Mouse (Mus musculus) urinary bladder, adult 18-20 months (tissue): ENCODE data around the gene Gm20671.
"Not testable (repeated sequence)": the region's sequence is repeated elsewhere in the genome, so short reads cannot be mapped to it uniquely, and the experiment has no call there.

Source experiments
- DNase-seq, 2 experiments: peaks; one replicate each; pipeline ENCODE4 v3.0.0; 2022; ENCODE audit warnings: low spot score in 2 of 2, mixed read lengths in 2 of 2

Gene Gm20671

DNA sequence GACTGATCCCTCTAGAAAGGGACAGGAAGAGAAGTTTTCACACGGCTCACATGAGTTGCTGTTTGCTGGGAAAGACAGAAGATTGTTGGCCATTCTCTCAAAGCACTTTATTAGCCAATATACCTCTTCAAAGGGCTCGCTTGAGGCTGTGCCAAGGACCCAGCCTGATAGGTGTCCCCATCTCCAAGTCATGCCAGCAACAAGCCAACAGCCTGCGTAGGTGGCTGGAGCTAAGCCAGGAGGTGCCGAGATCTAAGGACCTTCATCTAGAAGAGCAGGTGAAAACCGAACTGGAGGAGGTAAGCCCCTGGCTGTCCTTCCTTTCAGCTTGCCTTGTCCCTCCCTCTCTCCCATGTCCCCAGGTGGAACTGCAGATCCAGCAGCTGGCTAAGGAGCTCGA, 91.1 kb downstream of the Gm20671 start:
- DNase-seq = no peak

DNA sequence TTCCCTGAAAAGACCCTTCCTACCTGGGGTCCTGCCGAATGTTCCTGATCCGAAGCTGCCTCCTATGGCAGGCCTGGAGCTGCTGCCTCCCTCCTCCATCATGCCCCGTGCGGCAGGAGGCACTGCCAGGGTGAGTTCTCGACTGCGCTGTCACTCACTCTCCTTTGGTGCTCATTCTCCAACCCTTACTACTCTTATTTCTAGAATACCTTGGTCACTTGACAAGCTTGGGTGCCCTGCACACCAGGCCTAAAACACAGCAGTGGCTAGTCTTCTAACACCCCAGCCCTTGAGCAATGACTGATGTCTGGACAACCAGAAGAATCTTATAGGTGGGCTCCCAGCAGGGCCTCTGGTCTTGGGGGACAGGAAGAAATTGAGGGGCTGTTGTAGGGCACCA, 93.0 kb downstream of the Gm20671 start:
- not testable (repeated sequence) for DNase-seq

DNA sequence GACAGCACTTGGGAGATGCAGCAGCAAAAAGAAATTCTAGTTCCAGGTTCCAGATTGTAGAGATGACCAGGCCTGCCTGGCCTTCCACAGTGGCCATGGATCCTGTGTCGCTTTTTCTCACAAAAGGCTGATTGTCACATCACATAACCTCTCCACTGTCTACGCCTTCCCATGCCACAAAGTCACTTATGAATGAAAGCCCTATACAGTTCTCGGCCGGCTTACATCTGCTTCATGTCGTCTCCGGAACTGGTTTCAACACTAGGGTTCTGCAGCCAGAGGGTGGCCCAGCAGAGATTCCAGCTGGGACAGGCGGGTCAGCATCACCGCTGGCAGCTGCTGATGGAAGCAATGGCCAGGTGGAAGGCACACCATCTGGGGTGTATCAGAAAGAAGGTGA, 98.1 kb downstream of the Gm20671 start:
- DNase-seq = no peak

DNA sequence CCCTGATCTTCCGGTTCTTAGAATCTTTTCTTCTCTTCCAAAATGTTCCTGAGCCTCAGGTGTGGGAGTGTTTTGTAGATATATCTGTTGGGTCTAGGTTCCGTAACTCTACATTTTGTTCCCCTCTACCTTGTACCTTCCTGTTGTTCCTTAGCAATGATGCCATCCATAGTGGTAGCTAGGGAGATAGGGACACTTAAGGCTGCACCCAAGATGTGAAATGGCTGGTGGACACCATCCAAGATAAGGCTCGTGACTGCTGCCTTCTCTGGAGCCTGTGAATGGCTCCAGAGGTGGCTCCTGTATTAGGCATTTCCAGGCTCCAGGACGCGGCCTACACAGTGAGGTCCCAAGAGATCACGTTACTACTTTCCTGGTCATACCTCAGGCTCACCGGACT, 98.6 kb downstream of the Gm20671 start:
- DNase-seq = no peak

DNA sequence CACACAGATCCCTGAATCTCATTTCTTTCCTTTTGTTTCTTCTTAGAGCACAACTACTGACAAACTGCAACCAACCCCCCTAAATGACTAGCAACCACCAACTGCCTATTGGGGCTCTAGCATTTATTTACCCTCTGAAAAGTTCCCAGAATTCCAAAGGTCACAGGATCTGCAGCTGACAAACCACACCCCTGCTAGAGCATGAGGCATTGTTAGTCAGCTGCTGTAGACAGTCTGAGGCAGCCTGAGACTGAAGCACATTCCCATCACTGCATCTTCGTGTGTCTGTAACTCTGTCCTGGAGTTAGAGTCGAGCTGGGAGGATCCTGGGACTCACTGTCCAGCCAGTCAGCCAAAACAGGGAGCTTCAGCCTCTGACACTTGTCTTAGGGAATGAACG, 101.5 kb downstream of the Gm20671 start:
- not testable (repeated sequence) for DNase-seq

DNA sequence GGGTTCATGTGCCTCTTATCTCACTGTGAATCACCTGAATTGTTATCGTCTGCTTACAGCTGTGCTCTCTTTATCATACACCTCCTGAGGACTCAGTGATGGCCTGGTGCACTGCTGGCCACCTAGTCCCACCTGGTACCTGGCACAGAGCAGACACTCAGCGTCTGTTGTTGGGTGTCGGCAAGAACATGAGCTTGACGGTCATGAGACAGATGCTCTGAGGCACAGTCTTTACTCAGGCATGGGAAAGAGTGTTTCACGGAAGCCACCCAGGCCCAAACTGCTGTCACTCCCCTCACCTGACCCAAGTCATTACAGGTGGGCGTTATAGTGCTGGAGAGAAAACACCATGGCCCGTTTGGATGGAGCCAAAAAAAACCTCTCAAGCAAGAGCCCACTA, 102.9 kb downstream of the Gm20671 start:
- no peak for DNase-seq

DNA sequence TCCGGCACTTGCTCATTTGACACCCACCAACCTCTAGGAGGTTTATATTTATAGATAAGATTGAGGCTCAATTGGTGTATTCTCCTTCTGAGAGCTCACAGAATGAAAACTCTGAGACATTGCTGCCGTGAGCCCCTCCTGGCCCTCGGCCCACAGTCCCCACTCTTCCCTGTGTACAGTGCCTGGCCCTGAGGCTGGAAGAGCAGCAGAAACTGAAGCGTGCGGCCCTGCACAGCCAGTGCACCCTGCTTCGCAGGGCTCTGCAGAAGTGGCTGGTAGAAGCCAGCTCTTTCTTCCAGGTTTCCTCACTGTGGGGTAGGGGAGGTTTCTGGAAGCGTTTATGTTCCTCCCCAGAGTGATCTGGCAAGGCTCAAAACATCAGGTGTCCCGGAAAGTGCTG, 104.2 kb downstream of the Gm20671 start:
- DNase-seq = not testable (repeated sequence)

DNA sequence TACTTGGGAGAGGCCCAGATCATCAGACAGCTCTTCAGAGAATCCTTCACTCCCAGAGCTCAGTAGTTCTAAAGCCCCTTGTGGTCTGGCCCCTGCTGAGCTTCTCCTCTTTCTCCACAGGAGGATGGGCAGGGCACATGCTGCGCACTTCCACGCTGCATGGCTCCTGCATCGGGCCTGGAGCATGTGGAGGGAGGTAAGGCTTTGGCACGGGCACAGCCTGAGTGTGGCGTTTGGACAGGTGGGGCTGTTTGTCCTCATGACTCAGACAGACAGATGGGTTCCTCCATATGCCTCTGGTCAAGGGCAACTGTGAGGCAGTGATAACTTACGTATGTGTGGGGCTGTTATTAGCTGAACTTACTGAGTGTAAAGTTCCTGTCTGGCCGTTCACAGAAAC, 104.6 kb downstream of the Gm20671 start:
- DNase-seq = no peak

DNA sequence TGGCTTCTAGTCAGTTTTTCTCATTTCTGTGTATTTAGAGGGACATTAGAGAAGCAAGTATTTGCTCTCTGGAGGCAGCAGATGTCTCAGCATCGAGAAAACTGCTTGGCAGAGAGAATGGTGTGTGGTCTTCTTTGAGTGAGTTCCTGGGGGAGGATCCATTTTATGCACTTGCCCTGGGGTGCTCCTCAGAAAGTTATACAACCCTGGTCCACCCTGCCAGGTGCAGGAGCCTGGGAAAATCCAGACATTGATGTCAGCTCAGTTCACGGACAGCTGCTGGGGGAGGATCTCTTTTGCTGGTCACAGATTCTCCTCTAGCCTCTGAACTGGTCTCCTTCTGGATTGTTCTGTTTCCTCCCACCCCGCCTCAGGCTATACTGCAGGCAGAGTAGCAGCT, 105.6 kb downstream of the Gm20671 start:
- DNase-seq = no peak

DNA sequence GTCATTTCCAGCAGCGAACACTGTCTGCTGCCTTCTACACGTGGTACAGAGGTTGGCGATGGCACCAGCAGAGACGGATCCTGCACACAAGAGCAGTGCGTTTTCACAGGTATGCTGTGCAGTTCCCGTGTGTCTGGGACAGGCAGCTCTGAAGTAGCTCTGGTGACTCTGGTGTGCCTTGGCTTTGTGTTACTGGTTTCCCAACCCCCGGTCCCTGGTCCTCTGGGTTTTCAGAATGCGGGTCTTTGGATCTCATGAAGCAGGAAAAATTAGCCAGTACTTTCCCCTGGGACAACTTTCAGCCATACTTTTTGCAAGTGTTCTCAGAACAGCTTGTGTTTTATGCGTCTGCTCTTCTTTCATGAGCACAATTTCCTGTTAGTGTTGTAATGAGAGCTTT, 106.5 kb downstream of the Gm20671 start:
- DNase-seq = no peak

DNA sequence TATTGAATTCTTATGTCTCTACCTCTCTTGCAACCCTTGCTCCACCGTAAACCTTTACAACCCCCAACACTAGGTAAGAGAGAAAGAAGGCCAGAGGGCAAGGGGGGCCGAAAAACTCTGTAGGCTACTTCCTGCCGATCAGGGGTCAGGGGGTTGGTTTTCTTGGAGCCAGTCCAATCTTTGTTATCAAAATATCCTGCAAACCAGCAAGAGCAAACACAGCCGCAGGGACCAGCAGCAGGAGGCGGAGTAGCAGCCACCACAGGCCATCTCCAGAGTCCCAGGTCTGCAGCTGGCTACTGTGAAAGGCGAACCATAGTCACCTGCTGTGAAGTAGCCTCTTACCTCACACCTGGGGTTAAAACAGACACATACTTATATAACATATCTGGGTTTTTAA, 108.0 kb downstream of the Gm20671 start:
- no peak for DNase-seq

DNA sequence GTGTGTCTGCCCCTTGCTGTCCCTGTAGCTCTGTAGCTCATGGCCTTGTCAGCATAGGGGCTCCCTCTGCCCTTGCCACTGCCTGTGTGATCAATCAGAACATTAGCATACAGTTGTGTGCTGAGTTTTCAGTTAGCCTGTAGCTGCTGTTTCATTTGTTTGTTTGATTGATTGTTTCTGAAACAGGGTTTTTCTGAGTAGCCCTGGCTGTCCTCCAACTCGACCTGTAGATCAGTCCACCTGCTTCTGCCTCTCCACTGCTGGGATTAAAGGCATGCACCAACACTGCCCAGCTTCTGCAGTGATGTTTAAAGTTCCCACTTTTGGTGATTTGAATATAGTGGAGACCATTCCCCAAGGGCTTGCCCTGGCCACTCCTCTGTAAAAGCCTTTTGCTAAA, 109.2 kb downstream of the Gm20671 start:
- no peak for DNase-seq

DNA sequence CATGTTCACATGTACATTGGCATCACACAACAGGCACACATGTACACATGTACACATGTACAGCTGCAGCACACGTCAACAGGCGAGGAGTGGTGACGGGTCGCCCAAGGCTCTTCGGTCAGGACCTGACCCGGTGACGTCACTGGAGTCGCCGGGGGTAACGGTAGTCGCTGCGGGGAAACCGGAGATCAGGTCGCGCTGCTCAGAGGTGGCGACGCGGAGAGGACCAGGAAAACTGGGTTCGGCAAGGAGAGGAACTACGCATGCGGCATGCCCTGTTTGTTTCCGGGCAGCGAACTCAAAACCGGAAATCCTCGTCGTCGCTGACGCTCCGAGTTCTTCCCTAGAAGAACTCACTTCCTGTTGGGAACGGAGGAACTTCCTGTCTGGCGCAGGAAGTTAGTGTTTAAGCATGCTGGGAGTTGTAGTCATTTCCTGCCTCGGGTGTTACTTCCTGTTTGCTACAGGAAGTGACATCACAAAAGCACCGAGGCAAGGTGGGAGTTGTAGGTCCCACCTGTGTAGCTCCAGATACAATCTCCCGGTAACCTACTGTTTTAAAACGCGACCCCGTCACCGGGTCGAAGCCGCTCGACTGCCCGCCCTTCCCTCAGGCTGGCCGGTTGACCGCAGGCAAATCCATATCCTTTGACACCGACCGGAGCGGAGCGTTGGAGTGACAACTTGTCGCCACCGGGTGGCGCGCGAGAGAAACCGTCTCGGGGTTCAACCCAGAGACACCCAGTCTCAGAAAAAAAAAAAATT, 113.0 kb downstream of the Gm20671 start:
- DNase-seq = peak; percentile 82 to 89

DNA sequence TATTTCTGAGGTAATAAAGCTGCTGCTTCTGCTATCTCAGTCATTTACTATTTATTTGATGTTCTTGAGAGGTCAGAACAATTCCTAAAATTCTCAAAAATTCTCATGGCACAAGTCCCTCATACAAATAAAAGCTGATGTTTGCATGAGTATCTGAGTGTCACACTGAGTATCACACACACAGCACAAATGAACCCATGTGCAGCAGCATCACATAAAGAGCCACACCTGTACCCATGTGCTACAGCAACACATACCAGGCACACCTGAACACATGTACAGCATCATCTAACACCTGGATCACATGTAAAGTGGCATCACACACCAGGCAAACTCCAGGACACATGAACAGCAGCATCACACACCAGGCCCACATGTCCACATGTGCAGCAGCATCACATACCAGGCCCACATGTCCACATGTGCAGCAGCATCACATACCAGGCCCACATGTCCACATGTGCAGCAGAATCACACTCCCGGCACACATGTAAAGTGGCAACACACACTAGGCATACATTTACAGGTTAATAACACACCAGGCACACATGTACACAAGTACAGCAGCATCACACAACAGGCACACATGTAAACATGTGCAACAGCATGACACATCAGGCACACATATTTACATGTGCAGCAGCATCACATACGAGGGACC, 113.7 kb downstream of the Gm20671 start:
- DNase-seq = no peak

DNA sequence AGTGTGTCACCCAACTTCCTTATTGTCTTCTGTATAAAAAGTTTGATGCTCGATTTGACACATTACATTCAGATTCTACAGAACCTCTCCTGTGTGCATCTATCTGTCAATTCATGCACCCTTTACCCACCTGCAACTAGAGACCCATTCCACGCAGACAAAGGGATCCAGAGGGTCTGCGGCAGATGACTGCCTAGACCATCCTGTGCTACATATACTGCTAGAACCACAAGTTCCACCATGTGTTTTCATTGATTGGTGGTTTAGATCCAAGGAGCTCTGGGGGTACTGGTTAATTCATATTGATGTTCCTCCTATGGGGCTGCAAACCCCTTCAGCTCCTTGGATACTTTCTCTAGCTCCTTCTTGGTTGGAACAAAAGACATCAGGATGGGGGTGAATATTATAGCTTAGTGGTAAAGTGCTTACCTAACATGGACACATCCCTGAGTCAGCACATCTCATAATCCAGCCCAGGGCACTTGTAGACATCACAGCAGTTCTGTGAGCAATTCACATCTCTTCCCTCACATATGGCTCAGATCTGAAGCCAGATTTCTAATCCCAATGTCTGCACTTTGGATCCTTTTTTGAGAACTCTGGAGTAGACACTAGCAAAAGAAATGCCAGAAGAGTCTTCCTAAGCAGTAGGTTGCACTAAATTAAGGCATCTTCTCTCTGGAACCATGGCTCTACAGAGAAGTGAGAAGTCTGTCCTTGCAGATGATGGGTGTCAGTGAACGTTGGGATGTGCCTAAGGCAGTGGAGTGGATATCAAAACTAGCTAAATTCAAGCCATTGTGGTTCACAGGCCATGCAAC, 114.5 kb downstream of the Gm20671 start:
- DNase-seq = no peak

DNA sequence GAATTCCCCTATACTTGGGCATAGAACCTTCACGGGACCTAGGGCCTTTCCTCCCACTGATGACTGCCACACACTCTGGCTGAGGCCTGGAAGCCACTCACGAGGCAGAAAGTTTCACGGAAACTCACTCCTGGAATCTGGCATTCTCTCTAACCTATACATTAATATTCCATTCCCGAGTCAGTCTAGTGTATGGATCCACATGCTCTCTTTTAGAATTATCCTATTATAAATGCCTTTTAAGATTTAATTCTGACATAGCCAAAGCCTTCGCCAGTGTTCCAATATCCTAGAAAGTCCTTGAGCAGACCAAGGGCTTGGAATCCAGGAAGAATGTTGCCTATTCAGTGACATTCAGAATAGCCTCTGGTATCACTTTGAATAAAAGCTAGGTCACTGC, 115.4 kb downstream of the Gm20671 start:
- DNase-seq = no peak

DNA sequence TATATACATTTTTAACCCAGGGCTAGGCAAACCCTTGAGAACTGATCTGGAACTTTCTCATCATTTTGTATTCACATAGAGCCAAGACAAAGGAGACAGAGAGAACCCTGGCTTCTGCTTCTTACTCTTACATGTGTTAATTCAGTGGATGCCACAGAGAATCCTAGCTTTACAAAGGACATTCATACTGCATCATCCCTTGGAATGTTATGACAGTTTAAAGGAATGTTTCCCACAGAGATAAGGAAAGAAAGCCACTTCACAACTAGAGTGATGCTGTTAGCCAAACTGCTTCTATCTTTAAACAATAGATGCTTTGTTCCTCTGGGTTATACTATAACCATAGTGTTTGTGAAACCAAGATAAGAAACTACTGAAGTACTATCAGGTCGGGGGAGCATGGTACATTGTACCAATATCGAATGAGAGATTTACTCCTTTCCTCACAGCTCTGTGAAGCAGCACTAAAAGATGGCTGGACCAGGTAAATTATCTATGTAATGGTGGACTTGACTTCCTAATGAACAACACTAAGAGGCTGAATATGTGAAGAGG, 120.6 kb downstream of the Gm20671 start:
- no peak for DNase-seq

DNA sequence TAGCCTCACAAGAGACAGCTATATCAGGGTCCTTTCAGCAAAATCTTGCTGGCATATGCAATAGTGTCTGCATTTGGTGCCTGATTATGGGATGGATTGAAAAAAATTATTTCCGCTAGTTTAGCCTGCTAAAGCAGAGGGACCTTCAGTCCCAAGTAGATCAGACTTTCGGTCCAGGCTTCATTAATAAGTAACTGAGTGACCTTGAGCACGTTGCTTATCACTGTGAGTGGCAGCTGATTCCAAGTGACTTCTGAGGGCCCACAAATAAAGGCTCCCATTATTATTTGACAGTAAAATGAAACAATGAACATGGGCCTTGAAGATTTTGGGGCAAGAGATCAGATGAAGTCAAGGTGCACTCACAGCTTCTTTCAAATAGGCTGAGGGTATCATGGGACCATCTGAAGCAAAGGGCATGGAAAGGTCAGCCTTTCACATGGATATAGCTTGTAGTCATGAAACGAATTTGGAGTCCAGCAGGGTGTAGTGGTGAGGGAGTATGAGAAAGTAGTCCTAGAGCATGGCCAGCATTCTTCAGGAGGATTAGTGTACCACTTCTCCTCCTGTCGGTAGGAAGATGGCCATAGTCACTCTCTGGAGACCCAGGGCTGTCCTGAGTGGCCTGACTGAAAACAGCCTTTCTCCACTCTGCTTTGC, 129.6 kb downstream of the Gm20671 start:
- no peak for DNase-seq

DNA sequence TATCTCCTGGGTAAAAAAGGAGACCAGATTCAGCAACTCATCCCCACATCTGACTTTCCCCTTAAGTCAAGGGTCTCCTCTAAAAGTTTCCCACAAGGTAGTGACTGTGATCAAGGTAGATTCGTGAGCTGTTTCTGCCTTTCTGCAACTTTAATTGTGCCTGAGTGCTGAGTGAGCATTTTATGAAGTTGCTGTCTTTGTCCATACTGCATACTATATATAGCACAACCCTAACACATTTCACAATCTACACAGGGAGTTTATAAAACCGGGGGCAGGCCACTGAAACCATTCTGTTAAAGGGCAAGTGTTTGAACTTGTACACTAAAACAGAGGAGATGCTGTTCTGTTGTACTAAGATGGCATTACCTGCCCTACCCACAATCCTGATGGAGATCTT, 133.5 kb downstream of the Gm20671 start:
- DNase-seq = no peak
